ENCODE assay signal across 9 mouse cellular contexts in genomic region chr8:11486142-11486541, GRCm38 (mm10). TPM values are rescaled to one million over a fixed set of nuclear protein-coding genes. Genes with fewer than 3 reads are reported as not detected.
DNase-seq lines count a peak whose midpoint lies in the region; ATAC-seq and TF ChIP-seq lines count a peak whose summit lies in the region.
"Had no signal": no experiment of that assay in that cellular context is flagged by ENCODE, and none has a peak within 500 bp of the region (broad histone marks: within the 10 kb centered on the region; RNA-seq: fewer than 3 reads in every experiment).

No protein-coding gene starts in this region.

- no peaks in the 10 kb centered on the region for H3K9me3 ChIP-seq in hindbrain, embryonic 10.5 days
- H3K9me3 ChIP-seq in hindbrain, embryonic 16.5 days (ENCODE audit: control insufficient read depth, low read length), result no peaks in the 10 kb centered on the region
- no peaks in the 10 kb centered on the region for H3K9me3 ChIP-seq in midbrain, embryonic 13.5 days
- H3K9me3 ChIP-seq: embryonic facial prominence, embryonic 12.5 days had no signal

- peaks cover 6% of the 10 kb centered on the region for H3K4me1 ChIP-seq in hindbrain, embryonic 10.5 days (replicated peaks)
- no peaks in the 10 kb centered on the region for H3K4me1 ChIP-seq in hindbrain, embryonic 16.5 days (ENCODE audit: control insufficient read depth, insufficient read depth, low read depth, low read length)
- no peaks in the 10 kb centered on the region for H3K4me1 ChIP-seq in embryonic fibroblast, embryonic 13.5 days (ENCODE audit: control insufficient read depth, insufficient read depth, low read length)
- H3K4me1 ChIP-seq in midbrain, embryonic 13.5 days (replicated peaks), result no peaks in the 10 kb centered on the region
- H3K4me1 ChIP-seq: embryonic facial prominence, embryonic 12.5 days had no signal

- H3K4me3 ChIP-seq in hindbrain, embryonic 10.5 days, result no peak overlapping the region
- no peak overlapping the region for H3K4me3 ChIP-seq in hindbrain, embryonic 16.5 days (ENCODE audit: low read length)
- no peak overlapping the region for H3K4me3 ChIP-seq in embryonic fibroblast, embryonic 13.5 days (ENCODE audit: insufficient read depth, low read length)
- H3K4me3 ChIP-seq in midbrain, embryonic 13.5 days (replicated peaks), result no peak overlapping the region
- H3K4me3 ChIP-seq: embryonic facial prominence, embryonic 12.5 days had no signal

- no peak overlapping the region for H3K4me2 ChIP-seq in hindbrain, embryonic 16.5 days (ENCODE audit: low read length)
- no peak overlapping the region for H3K4me2 ChIP-seq in midbrain, embryonic 13.5 days (replicated peaks)
- H3K4me2 ChIP-seq: embryonic facial prominence, embryonic 12.5 days had no signal

- H3K9ac ChIP-seq in hindbrain, embryonic 16.5 days (ENCODE audit: low read depth, low read length), result no peak overlapping the region
- H3K9ac ChIP-seq in midbrain, embryonic 13.5 days (replicated peaks), result no peak overlapping the region
- H3K9ac ChIP-seq: embryonic facial prominence, embryonic 12.5 days had no signal

- no peak overlapping the region for H3K27ac ChIP-seq in hindbrain, embryonic 10.5 days
- no peak overlapping the region for H3K27ac ChIP-seq in hindbrain, embryonic 16.5 days (ENCODE audit: low read depth, low read length)
- H3K27ac ChIP-seq in embryonic fibroblast, embryonic 13.5 days (ENCODE audit: insufficient read depth, low read length), result no peak overlapping the region
- no peak overlapping the region for H3K27ac ChIP-seq in midbrain, embryonic 13.5 days
- H3K27ac ChIP-seq: embryonic facial prominence, embryonic 12.5 days had no signal

- no peak for ATAC-seq in hindbrain, embryonic 16.5 days
- ATAC-seq in midbrain, embryonic 13.5 days, result 0 out of 2 replicates have a peak, but pooled peaks have one; percentile 40

- no peaks in the 10 kb centered on the region for H3K36me3 ChIP-seq in hindbrain, embryonic 10.5 days
- no peaks in the 10 kb centered on the region for H3K36me3 ChIP-seq in hindbrain, embryonic 16.5 days (ENCODE audit: control insufficient read depth, insufficient read depth, low read length)
- no peaks in the 10 kb centered on the region for H3K36me3 ChIP-seq in midbrain, embryonic 13.5 days
- no peaks in the 10 kb centered on the region for H3K36me3 ChIP-seq in splenic B cell, adult 2 months (ENCODE audit: control insufficient read depth, insufficient read depth, low read length, poor library complexity, severe bottlenecking)
- H3K36me3 ChIP-seq: embryonic facial prominence, embryonic 12.5 days had no signal

- peak; percentile 44; the same call in 1 of the 2 replicates for TF ChIP-seq CTCF in embryonic fibroblast, embryonic 13.5 days (IDR thresholded peaks at IDR 0.05; ENCODE audit: borderline replicate concordance, insufficient read depth, low read length)

- DNase-seq in hindbrain, embryonic 10.5 days (ENCODE audit: low spot score), result peak; percentile 75
- DNase-seq in adrenal gland, postnatal 36 days, result peak; percentile 76 to 86
- DNase-seq in hindlimb bud, embryonic 11.5 days (ENCODE audit: extremely low spot score, low read depth, low spot score), result peak; percentile 47
- peak; percentile 57 to 65 for DNase-seq in left cerebral cortex, postnatal 25 days (ENCODE audit: low spot score in 2 of 2)
- DNase-seq in splenic B cell, adult 2 months (ENCODE audit: low read depth, low spot score), result peak; percentile 82

- 31% methylated on average over 7 of the region's 7 CpGs for WGBS in hindbrain, embryonic 10.5 days
- 23% methylated on average over 7 of the region's 7 CpGs for WGBS in hindbrain, embryonic 16.5 days
- 23% methylated on average over 7 of the region's 7 CpGs for WGBS in midbrain, embryonic 13.5 days

- TF ChIP-seq POLR2A in embryonic fibroblast, embryonic 13.5 days (IDR thresholded peaks at IDR 0.05; ENCODE audit: low read depth, low read length), result no peak

- H3K27me3 ChIP-seq in hindbrain, embryonic 10.5 days (ENCODE audit: insufficient read depth, poor library complexity, severe bottlenecking), result peaks cover 49% of the 10 kb centered on the region
- H3K27me3 ChIP-seq in hindbrain, embryonic 16.5 days (replicated peaks; ENCODE audit: control insufficient read depth, insufficient read depth, low read length), result peaks cover 7% of the 10 kb centered on the region
- H3K27me3 ChIP-seq in midbrain, embryonic 13.5 days, result peaks cover 37% of the 10 kb centered on the region
- no peaks in the 10 kb centered on the region for H3K27me3 ChIP-seq in splenic B cell, adult 2 months (ENCODE audit: control insufficient read depth, insufficient read depth, low read length, poor library complexity, severe bottlenecking)

- intact Hi-C loops in left cerebral cortex, postnatal 25 days (cut with DNase I), result loop anchor here (1.0 kb wide), 1 partner anchor 36 kb away; no protein-coding TSS in a partner anchor

RNA-seq across cellular contexts. Expression of gene Rab20, which starts 7.6 kb away (rescaled TPM):
- polyA plus RNA-seq in hindbrain, embryonic 10.5 days (2016; fragmentation: Nextera tagmentation; extraction: Ambion mirVana), result 1.0 and 1.9 TPM in 2 replicates
- 1.5 and 1.6 TPM in 2 replicates for polyA plus RNA-seq in hindbrain, embryonic 16.5 days (2015; fragmentation: Nextera tagmentation; extraction: Ambion mirVana)
- total RNA-seq in adrenal gland, postnatal 36 days (2021), result 10 to 100 TPM in 1 of 2 experiments, 1 to 10 TPM in 1; 6.7 to 12.5 TPM
- polyA plus RNA-seq in embryonic fibroblast, embryonic 13.5 days (2011; ENCODE audit: insufficient read length, low read depth, missing spikeins), result 2.4 and 3.2 TPM in 2 replicates
- total RNA-seq in left cerebral cortex, postnatal 25 days (2021), result under 1 TPM in 1 of 2 experiments, not detected in 1; 0.62 TPM
- polyA plus RNA-seq in midbrain, embryonic 13.5 days (2015; fragmentation: Nextera tagmentation; extraction: Ambion mirVana), result 0.28 and 0.36 TPM in 2 replicates

RNA-seq across cellular contexts. Expression of gene Naxd, which starts 11.2 kb away (rescaled TPM):
- 110 and 127 TPM in 2 replicates for polyA plus RNA-seq in hindbrain, embryonic 10.5 days (2016; fragmentation: Nextera tagmentation; extraction: Ambion mirVana)
- 133 and 146 TPM in 2 replicates for polyA plus RNA-seq in hindbrain, embryonic 16.5 days (2015; fragmentation: Nextera tagmentation; extraction: Ambion mirVana)
- 10 to 100 TPM; 71.0 to 74.4 TPM for total RNA-seq in adrenal gland, postnatal 36 days (2021)
- 54.2 and 55.9 TPM in 2 replicates for polyA plus RNA-seq in embryonic fibroblast, embryonic 13.5 days (2011; ENCODE audit: insufficient read length, low read depth, missing spikeins)
- total RNA-seq in left cerebral cortex, postnatal 25 days (2021), result 10 to 100 TPM; 51.0 to 55.9 TPM
- 151 and 158 TPM in 2 replicates for polyA plus RNA-seq in midbrain, embryonic 13.5 days (2015; fragmentation: Nextera tagmentation; extraction: Ambion mirVana)
